Mouse (Mus musculus) embryo, embryonic 10 days (tissue): ENCODE measurements around the gene Rprd2.
"Not testable (repeated sequence)": the region's sequence is repeated elsewhere in the genome, so short reads cannot be mapped to it uniquely, and the experiment has no call there.

Experiments used
- DNase-seq: peaks from one replicate; pipeline ENCODE4 v3.0.0-alpha.2; 2015; ENCODE audit warnings: low spot score

Gene Rprd2

GRCm38 (mm10) chr3:95818026-95818511, 594 bp downstream of the Rprd2 start:
- DNase-seq: peak; percentile 77

DNA sequence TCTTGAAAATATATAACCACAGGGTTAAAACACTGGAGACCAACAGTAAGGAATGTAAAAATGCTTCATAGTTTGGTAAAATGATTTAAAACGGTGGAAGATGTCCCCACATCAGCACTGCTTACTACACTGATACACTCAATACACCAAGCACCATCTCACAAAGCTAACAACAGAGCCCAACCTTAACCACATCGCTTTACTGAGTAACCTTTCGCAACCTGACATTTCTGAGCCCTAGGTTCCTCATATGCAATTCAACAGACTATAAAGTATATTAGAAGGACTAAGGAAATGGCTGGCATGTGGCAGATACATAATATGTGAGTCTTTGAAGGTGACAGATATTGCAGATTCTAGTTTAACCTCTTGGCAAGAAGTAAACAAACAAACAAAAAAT, 2.0 kb downstream of the Rprd2 start:
- DNase-seq: no peak

DNA sequence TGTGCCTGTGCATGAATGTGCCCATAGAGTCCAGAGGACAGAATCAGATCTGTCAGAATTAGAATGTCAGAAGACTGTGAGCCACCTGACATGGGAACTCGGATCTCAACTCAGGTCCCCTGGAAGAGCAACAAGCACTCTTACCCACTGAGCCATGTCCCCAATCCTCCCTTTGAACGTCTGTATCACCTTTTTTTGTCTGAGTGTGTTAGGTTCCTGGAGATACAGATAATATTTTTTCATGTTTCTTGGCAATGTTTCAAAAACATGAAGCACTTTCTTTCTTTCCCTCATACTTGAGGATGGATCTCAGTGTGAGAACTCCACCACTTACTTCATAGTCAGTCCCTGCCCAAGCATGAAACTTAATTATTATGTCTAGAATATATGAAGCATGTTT, 10.3 kb downstream of the Rprd2 start:
- DNase-seq: no peak

- DNase-seq: not testable (repeated sequence)
Measured at GRCm38 (mm10) chr3:95807630-95808029, 11.0 kb downstream of the Rprd2 start.

- no peak for DNase-seq
Measured at GRCm38 (mm10) chr3:95806677-95807076, 12.0 kb downstream of the Rprd2 start.

- no peak for DNase-seq
Measured at GRCm38 (mm10) chr3:95803851-95804250, 14.8 kb downstream of the Rprd2 start.

- no peak for DNase-seq
Measured at GRCm38 (mm10) chr3:95798756-95799155, 19.9 kb downstream of the Rprd2 start.

DNA sequence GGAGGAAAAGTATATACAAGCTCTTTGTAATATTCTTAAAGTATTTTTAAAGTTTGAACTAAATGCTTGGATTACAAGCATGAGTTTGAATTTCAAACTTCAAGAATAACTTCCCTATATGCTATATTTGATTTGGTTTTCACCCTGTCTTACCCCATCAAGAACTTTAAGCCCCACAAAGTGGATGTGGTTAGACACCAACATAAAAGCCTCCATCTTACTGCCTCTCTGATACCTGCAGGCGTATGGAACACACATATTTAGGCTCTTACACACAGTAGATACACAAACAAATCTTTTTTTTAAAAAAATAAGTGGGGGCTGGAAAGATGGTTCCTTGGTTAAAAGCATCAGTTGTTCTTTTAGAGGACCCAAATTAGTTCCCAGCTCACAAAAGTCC, 24.4 kb downstream of the Rprd2 start:
- DNase-seq: no peak

- no peak for DNase-seq
Measured at GRCm38 (mm10) chr3:95793662-95794061, 25.0 kb downstream of the Rprd2 start.

DNA sequence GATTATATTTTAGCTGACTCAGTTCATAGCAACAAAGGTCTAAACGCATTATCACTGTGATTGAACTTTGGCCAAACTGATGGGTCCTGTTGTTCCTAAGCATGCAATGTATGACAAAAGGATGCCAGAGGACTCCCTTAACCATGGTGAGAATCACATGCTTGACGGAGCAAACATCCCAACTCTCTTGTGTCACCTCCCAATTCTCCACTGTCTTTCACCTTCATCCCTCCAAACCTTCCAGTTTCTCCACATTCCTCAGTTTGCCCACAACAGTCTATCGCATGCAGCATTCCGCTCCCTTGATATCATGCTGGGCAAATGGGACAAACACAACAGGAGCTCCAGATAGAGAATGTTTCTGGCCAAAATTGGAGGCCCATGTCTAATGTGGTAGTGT, 33.2 kb downstream of the Rprd2 start:
- DNase-seq: no peak

DNA sequence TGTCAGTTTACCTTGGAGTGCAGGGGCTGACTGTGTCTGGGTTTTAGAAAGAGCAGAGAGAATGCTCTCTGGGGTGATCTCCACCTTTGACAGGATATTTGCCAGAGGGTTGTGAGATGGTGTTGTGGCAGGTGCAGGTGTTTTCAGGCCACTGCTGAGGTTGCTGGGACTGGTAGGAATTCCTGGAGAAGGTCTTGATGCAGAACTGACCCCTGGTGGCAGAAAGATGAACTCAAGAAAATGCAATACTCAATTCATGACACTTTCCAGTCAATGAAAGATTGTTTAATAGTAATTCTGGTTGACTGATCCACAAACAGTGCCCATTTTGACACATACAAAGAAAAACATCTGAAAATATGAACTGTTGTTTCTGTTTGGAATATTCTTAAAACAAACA, 46.7 kb downstream of the Rprd2 start:
- no peak for DNase-seq

- no peak for DNase-seq
Measured at GRCm38 (mm10) chr3:95765534-95765933, 53.1 kb downstream of the Rprd2 start.

DNA sequence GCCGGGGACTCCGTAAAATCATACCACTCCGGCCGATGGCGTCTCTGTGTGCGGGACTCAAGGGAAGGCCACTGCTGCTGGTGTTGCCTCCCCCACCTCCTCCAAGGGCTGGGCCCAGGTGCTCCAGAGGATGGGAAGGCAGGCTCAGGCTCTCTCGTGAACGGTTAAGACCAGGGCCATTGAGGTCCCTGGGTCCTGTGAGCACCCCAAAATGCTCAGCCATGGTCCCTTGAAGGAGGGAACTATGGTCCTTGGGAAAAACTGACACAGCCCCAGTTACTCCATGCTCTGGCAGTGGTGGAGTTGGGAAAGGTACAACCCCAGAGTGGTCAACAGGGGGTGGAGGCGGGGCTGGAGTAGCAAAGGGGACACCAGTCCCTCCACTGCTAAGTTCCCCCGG, 54.9 kb downstream of the Rprd2 start:
- DNase-seq: no peak

- no peak for DNase-seq
Measured at GRCm38 (mm10) chr3:95762961-95763360, 55.7 kb downstream of the Rprd2 start.

GRCm38 (mm10) chr3:95761771-95762170, 56.9 kb downstream of the Rprd2 start:
- no peak for DNase-seq

DNA sequence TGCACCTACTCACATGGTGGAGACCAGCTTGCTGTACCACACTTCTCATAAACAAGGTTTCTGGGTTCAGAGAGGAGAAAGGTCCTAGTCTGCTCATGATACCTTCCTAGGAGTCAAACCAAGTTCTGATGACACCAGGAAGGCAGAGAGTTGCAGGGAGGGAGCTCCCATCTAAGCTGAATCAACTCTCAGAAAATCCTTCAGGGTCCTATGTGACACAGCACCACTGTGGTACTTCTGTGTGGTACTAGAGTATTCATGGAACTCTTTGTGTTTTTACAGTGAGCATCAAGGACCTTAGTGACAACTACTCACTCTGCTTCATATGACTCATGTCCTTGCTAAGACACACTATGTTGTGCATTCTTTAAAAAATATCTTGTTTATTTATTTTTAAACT, 58.0 kb downstream of the Rprd2 start:
- DNase-seq: no peak

DNA sequence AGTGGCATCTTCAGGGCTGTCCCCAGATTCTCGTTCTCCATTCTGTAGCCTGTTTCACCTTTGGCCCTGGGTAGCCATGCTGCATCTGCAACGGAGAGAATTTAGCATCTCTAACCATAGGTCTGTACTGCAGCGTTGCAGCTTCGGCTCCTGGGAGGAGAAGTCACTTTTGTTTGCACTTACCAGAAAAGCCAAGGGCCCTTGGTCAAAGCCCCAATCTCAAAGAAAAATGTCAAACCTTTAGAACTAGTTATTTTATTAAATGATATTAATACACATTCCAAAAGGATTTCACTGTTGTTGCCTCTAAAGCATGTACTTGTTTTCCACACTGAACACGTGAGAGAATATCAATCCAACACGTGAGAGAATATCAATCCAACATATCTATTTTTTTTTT, 58.6 kb downstream of the Rprd2 start, which contains the start of gene Tars2:
TSS of gene Tars2 (minus strand) at position 101 of the 400 bp plus-strand sequence.
- DNase-seq: no peak

- no peak for DNase-seq
Measured at GRCm38 (mm10) chr3:95758467-95759218, 60.0 kb downstream of the Rprd2 start.

GRCm38 (mm10) chr3:95756808-95757207, 61.9 kb downstream of the Rprd2 start:
- no peak for DNase-seq

DNA sequence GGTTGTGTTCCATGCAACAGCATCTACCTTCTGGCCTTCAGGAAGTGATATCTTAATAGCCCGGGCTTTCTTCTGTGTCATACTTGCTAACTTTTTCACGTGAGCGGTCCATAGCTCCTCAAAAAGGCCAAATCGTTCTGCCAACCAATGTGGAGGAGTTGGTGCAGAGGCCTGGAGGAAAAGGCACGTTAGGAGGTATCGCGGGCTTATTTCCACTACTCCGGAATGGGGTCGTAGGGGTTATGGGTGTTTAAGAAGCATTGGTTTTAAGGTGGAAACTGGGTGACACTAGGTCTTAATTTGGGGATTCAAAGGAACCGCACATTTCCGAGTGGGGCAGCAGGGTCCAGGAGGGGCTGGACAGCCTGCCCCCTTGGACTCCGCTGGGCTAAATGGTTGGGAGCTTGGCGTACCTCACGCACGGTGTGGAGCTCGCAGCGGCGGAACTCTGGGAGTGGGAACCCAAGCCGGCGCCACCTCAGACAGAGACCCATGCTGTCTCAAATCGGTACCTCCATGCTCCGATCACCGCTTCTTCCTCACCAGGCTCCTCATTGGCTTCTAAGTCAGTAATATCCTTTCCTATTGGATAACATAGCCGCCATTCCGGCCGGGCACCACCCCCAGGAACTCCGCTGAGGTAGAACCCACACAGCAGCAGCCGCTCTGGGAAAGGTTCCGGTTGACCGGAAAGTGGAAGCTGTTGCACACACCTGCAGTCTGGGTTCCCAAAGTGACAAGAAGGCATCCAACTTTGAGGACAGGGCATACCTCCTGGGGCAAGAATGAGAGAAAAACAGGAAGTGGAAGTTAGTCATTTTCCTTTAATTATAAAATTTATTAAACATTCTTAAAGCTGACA, 64.1 kb downstream of the Rprd2 start:
- DNase-seq: peak; percentile 93

DNA sequence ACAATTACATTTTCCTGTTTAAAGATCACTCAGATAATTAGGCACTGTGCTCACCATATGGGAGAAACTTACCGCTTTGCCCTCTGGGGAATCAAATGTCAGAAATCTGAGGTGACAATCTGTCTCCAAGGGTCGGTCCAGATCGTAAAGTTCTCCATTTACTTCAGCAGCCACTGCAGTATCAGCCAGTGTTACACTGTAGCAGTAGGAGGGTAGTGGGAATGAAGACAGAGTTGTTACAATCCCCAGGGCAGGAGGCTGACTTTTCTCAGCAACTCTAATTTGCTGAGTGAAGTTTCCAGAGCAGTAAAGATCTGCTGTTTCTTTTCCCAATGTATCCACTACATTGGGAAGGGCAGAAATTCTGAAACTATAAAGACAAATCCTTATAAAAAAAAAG, 65.7 kb downstream of the Rprd2 start:
- DNase-seq: no peak

- DNase-seq: peak; percentile 14
Measured at GRCm38 (mm10) chr3:95740406-95740805, 78.3 kb downstream of the Rprd2 start.
